Mouse (Mus musculus) frontal cortex, postnatal 10 days (tissue): ENCODE measurements at regions not wholly inside any gene's neighbourhood (a gene's known extent, or its start where the extent isn't known, plus 50 kb on each side); places are given as distances from the start of the nearest gene placed in this dataset.

Source experiments
- DNase-seq, 2 experiments: peaks; one replicate each; pipeline ENCODE4 v3.0.0; 2022; ENCODE audit warnings: low spot score in 2 of 2, mixed read lengths in 1 of 2

- DNase-seq, result no peak
Measured at GRCm38 (mm10) chr10:91959734-91960492, 762.3 kb downstream of the Nedd1 start.

- DNase-seq, result no peak
Measured at GRCm38 (mm10) chr10:91953078-91953477, 769.1 kb downstream of the Nedd1 start.

- no peak for DNase-seq
Measured at GRCm38 (mm10) chr10:91923626-91924025, 742.5 kb upstream of the Tmpo start.

GRCm38 (mm10) chr10:91889864-91890263, 708.7 kb upstream of the Tmpo start:
- no peak for DNase-seq

GRCm38 (mm10) chr10:91888537-91888936, 707.4 kb upstream of the Tmpo start:
- DNase-seq, result peak; percentile 37 to 47

- no peak for DNase-seq
Measured at GRCm38 (mm10) chr10:91883155-91883554, 702.0 kb upstream of the Tmpo start.

- DNase-seq, result no peak
Measured at GRCm38 (mm10) chr10:91882481-91882880, 701.4 kb upstream of the Tmpo start.

GRCm38 (mm10) chr10:91881521-91882228, 700.6 kb upstream of the Tmpo start:
- DNase-seq, result peak in 1 of 2 experiments; percentile 9

GRCm38 (mm10) chr10:91875450-91875849, 694.3 kb upstream of the Tmpo start:
- DNase-seq, result no peak

- DNase-seq, result no peak
Measured at GRCm38 (mm10) chr10:91871244-91871643, 690.1 kb upstream of the Tmpo start.

- DNase-seq, result no peak
Measured at GRCm38 (mm10) chr10:91858711-91859595, 677.8 kb upstream of the Tmpo start.

- no peak for DNase-seq
Measured at GRCm38 (mm10) chr10:91827074-91827473, 646.0 kb upstream of the Tmpo start.

- no peak for DNase-seq
Measured at GRCm38 (mm10) chr10:91823499-91823898, 642.4 kb upstream of the Tmpo start.

GRCm38 (mm10) chr10:91804870-91805269, 623.8 kb upstream of the Tmpo start:
- no peak for DNase-seq
